Mouse (Mus musculus) C2C12 (cell line): ENCODE measurements around the gene Myt1l.

Experiments used
- CEBPB ChIP-seq: IDR thresholded peaks from one replicate; pipeline ENCODE4 v1.6.1; 2011; ENCODE audit warnings: low read depth, mild to moderate bottlenecking, control low read depth, moderate library complexity
- CTCF ChIP-seq: IDR thresholded peaks from one replicate; pipeline ENCODE4 v1.5.1; 2011; ENCODE audit not compliant: control insufficient read depth, insufficient read depth, insufficient read length
- FOSL1 ChIP-seq: IDR thresholded peaks from one replicate; pipeline ENCODE4 v1.8.0; 2011; ENCODE audit warnings: mild to moderate bottlenecking, low read length; ENCODE audit not compliant: poor library complexity, insufficient read depth, severe bottlenecking
- MAX ChIP-seq: IDR thresholded peaks from one replicate; pipeline ENCODE4 v1.6.1; 2011; ENCODE audit warnings: mild to moderate bottlenecking, control low read depth
- MYOD1 ChIP-seq: IDR thresholded peaks from one replicate; pipeline ENCODE4 v1.6.1; 2011; ENCODE audit warnings: low read depth; ENCODE audit not compliant: control insufficient read depth, insufficient read length
- MYOG ChIP-seq: IDR thresholded peaks from one replicate; pipeline ENCODE4 v1.6.1; 2011; ENCODE audit not compliant: control insufficient read depth, insufficient read length; ENCODE audit errors: extremely low read depth
- USF1 ChIP-seq: IDR thresholded peaks from one replicate; pipeline ENCODE4 v1.6.1; 2011; ENCODE audit warnings: low read depth, mild to moderate bottlenecking, control low read depth, moderate library complexity

DNA sequence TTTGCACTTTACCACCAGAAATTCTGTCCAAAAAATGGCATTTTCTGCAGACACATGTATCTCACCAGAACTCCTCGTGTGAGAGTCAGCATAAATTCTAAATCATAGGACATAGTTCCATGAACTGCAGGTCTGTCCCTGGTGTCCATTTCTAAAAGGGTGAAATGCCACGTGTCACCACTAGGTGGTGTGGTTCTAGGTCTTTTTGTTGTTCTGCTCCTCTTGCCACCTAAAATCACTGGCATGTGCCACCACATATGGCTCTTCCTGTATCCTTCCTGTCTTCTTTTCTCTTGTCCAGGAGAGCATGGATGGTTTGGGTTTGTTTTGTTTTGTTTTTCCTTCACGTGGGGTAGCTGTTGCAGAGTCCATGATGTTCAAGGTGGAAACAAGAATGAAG is 366.5 kb downstream of the Myt1l start:
- TF ChIP-seq CTCF (peak; percentile 18), MAX (peak; percentile 78), USF1 (no peak), MYOG (no peak), CEBPB (no peak), MYOD1 (no peak), FOSL1 (no peak)
